Mouse (Mus musculus) retina, postnatal 1 day (tissue): ENCODE measurements at regions not wholly inside any gene's neighbourhood (a gene's known extent, or its start where the extent isn't known, plus 50 kb on each side); places are given as distances from the start of the nearest gene placed in this dataset.

ENCODE experiments used
- DNase-seq: peaks from one replicate; pipeline ENCODE4 v3.0.0-alpha.2; 2012

DNA sequence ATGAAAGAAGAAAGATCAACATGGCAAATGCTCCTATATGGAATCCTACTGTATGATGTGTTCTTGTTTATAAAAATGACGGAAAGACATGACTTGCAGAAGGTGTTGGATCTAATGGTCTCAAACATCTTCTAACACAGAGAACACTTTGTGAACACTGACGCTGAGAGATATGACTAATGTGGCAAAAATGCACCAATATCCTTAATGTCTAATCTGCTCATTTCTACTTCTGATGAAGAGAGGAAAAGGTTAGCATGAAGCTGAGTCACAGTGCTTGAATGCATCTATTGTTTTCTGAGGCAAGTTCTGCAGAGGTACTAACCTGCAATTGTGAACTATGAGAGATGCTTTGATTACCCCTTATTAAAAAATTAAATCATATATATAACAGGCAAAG is 293.2 kb upstream of the Jag1 start:
- no peak for DNase-seq

DNA sequence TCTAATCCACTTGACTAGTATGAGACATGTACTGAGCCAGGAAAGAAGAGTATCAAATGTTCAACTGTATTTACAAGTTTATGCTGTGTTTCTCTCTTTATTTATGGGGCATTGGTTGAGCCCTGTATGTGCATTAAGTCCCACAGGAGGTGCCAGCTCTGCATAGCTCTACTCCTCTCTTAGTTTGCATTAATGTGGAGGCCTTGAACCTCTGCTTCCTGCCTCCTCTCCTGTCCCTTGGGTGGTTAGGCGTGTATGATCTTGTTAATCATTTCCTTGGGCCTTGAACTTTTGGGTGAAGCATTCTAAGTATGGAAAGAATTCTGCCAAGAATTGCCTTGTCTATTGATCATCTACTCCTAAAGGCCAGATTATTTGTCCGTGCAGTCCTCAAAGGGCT is 291.9 kb upstream of the Jag1 start:
- no peak for DNase-seq

DNA sequence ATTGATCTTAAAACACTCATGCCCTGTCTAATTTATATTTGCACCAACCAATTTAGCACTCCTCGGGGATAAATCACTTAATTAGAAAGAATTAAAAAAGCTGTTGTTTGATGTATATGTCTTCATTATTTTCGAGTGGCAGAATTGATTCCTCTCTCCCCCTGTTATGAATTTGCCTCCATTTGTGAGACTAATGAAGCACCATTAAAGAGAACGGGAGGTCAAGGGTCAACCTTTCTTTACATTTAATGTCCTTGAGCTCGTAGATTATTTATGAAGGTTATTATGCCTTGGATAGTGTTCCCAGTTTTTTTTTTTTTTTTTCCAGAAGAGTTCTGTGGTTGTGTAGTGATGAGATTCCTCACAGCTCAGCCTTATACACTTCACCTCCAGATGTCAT is 277.0 kb upstream of the Jag1 start:
- peak; percentile 10 for DNase-seq

DNA sequence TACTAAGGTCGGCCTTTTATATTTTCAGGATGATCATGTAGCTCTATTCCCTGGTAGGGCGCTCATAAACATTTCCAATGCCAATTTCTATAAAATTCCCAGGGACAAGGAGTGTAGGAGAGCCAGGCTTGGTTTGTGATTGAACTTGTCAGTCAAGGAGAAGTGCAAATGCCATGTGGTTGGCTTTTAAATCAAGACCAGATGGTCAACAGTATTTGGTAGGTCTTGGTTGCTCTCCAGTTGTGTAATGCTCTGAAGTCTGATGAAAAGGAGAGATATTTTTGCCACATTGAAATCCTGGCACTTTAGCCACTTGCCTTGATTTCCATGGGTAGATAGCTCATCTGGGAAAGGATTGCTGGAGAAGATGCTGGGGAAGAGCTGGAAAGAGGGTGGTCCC is 263.4 kb upstream of the Jag1 start:
- no peak for DNase-seq

GRCm38 (mm10) chr2:137375346-137375745 is 258.9 kb upstream of the Jag1 start:
- DNase-seq: no peak

DNA sequence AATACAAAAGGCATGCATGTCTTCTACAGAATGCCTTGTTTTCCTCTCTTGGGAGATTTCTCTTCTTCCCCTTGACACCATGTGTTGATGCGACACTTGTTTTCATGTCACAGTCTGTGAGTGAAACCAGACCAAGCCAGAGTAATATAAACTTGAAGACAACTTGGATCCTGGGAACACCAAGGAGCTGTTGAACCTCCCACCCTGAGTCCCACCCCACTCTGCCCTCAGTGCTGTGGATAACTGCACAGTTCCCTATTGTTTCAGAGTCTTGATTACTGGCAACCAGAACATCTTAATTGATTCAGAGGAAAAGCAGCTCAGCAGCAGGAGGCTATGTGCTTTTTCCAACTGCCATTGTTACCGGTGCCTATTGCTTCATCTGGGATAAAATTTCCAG is 254.6 kb upstream of the Jag1 start:
- DNase-seq: no peak

- DNase-seq: no peak
These were observed 246.6 kb upstream of the Jag1 start for GRCm38 (mm10) chr2:137363006-137363405.

GRCm38 (mm10) chr2:137357181-137357738 is 240.8 kb upstream of the Jag1 start:
- no peak for DNase-seq

DNA sequence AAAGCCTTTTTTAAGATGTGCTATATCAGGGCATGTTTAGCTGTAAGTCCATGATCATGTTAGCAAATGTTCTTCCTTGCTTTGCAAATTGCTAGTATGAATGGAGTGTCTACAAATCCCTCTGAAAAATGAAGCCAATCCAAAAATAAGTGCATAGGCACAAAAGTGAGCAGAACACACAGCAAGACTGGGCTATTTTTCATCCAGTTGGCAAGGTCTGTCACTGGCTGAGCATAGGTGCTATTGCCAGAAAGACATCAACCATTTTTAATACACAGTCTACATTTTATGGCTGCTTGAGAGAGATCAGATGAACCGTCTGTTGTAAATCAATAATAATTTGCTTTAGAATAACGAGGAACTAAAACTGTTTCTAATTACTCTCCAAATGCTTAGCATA is 227.3 kb upstream of the Jag1 start:
- DNase-seq: no peak

- no peak for DNase-seq
These were observed 213.6 kb upstream of the Jag1 start for GRCm38 (mm10) chr2:137329995-137330394.

DNA sequence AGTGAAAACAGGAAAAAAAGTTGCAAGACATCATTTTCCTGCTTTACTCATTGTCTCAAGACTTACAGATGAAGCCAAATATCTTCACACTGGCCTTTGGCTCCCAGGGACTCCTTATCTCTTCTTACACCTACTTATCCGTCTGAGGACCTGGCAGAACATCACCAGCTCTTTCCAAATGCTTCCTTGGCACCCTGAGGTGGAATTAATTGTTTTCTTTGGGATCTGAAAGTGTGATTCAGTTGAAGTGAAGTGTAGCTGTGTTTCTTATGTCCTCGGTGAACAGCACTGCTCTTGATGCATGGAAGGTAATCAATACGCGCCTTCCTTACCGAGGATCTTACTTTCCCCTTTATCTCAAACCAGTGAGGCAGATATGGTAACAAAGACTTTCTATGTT is 207.0 kb upstream of the Jag1 start:
- DNase-seq: no peak

GRCm38 (mm10) chr2:137310511-137310910 is 194.1 kb upstream of the Jag1 start:
- DNase-seq: no peak

- peak; percentile 3 for DNase-seq
These were observed 191.7 kb upstream of the Jag1 start for GRCm38 (mm10) chr2:137308116-137308515.

- DNase-seq: no peak
These were observed 185.2 kb upstream of the Jag1 start for GRCm38 (mm10) chr2:137301474-137302267.

DNA sequence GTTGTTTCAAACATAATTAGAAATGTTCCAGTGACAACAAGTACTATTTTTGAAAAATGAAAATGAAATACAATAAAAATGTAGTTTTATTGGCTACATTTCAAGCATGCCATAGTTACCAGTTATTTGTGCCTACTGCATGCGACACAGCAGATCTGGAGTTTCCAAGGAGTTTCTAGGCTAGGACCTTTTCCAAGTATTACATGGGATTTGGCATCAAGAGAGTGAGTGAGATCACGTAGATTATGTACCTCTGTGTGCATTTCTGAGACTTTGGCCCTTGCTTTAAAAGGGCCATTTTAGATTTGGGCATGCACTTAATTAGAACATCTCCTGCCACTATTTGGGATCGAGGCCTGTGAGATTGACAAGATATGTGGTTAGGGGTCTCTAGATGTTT is 172.8 kb upstream of the Jag1 start:
- DNase-seq: no peak

DNA sequence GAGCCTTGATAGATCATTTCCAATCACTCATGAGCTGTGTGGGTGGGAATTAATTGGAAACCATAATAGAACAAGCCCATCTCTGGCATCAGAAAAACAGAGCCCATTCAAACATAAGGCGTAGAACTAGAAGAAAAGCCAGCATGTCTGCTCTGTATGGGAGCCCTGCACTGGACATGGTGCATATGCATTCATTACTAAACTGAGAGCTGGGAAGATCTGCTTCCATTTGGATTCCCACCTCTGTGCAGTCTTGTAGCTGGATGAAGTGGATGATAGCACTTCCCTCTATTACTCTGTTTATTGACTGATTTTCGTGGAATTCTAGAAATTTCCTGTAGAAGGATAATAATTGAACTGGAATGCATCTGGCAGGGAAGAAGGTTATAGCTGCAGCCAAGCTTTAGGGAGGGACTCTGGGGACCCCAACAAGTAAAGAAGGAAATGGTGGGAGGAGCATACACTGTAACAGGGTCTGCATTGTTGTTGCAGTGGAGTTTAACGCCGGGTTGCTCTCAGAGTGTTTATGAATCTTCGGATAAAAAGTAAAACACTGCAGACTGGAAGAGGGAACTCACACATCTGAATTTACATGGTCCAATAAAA is 155.2 kb upstream of the Jag1 start:
- DNase-seq: no peak

DNA sequence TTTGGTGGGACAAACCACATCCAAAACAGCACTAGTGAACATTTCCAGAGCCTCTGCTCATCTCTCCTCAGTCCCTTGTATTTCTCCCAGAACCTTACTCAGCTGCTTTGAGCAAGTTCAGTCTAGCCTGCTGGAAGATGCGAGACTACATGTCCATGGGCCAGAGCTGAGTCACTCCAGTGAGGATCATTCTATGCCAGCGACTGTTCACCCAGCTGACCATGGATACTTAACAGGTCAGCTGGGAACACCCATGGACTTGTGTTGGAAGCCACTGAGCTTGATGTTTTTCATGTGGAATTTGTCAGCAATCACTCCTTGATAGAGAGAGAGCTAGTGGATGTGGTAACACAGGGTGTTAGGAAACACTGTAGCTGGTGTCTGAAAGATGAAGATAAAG is 146.5 kb upstream of the Jag1 start:
- DNase-seq: no peak

DNA sequence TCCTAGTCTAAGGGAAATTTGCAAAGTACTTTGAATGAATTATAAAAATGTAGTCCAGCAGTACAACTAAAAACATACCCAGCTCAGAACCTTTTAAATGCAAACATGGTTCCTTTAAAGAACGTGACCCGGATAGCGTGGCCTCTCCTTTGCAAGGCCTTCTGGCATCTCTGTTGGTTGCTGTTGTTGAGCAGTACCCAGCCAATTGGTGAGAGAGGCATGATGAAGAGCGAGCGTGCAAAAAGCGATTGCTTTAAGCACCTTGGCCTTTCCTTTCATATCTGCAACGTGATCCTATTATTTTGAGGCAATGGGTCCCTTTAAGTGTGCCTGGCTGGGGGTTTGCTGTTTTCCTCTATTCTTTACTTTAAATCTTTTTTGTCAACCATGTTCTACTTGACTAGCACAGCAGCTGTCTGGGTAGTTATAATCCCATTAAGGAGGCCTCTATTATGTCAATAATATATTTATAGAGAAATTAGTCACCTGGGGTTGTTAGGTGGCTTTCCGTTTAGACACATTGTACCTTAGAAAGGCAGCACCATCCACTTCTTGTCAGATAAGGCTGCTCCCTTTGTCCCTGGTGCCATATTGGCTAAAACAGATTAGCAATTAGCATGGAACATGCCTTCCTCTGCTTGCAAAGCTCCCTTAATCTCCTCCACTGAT is 141.5 kb upstream of the Jag1 start:
- peak; percentile 62 for DNase-seq

- no peak for DNase-seq
These were observed 131.5 kb upstream of the Jag1 start for GRCm38 (mm10) chr2:137247931-137248330.

- no peak for DNase-seq
These were observed 127.9 kb upstream of the Jag1 start for GRCm38 (mm10) chr2:137244370-137244769.

- DNase-seq: no peak
These were observed 127.5 kb upstream of the Jag1 start for GRCm38 (mm10) chr2:137243914-137244313.

DNA sequence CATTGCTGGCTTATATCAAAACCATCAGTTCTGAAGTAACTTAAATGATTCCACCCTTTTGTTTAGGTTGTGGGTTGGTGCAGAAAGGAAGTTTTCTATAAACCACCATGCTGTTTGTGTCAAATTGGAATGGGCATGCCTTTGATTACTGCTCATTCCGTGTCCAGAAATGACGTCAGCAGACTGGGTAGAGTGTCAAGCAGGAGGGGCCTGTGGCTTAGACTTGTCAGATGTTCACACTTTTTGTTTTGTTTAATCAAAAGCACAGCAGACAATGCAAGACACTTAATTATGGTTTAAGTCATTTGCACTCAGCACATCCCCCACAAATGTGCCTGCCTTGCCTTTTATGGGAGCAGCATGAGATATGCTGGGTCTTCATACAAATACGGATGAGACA is 120.5 kb upstream of the Jag1 start:
- DNase-seq: no peak

DNA sequence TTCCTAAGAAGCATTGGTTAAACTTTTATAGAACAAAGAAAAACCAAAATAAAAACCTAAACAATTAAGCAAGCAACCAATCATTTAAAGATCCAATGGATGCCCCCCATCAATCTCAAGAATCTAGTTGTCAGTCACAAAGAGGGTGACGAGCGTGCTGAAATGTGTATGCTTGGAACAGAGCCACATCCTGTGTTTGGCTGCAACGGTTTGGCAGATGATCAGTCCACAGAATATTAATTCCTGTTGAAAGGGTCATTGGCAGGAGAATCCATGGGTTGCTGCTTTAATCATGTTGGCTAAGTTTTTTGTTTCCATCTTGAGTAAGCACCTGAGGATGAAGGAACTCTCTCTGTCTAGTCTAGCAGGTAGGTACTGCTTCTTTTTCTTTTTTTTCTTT is 117.5 kb upstream of the Jag1 start:
- DNase-seq: no peak

GRCm38 (mm10) chr2:137231161-137231560 is 114.7 kb upstream of the Jag1 start:
- DNase-seq: no peak
